Mouse (Mus musculus) left cerebral cortex, postnatal 10 days (tissue): ENCODE results near the gene Slc5a2. TPM values are rescaled to one million over a fixed set of nuclear protein-coding genes. Genes with fewer than 3 reads are reported as not detected.

Source experiments
- DNase-seq, 2 experiments: peaks; one replicate each; pipeline ENCODE4 v3.0.0; 2021 to 2022; ENCODE audit warnings: low spot score in 2 of 2, mixed read lengths in 1 of 2; ENCODE audit errors: extremely low spot score in 1 of 2
- intact Hi-C: fragments of 180-260 bp; cut with DNase I; formaldehyde crosslinking; loops from one replicate; pipeline ENCODE4 v1.15.1; 2025
- total RNA-seq, 2 experiments: library from RNA; stranded (reverse); gene quantifications; 2 replicates each; pipeline ENCODE4 v1.2.3; 2021

Gene Slc5a2
- total RNA-seq, 2 experiments from 2014 or later = not detected

- no peak for DNase-seq
- intact Hi-C loops = loop anchor here (5.0 kb wide), 2 partner anchors 49 to 444 kb away; partner anchors contain the start of gene BC017158
These were observed 17.1 kb upstream of the Slc5a2 start for GRCm38 (mm10) chr7:128248081-128249042.

- intact Hi-C loops = loop anchor here (5.0 kb wide), 2 partner anchors 47 to 442 kb away; partner anchors contain the start of gene BC017158
These were observed 15.5 kb upstream of the Slc5a2 start for GRCm38 (mm10) chr7:128249998-128250397.

GRCm38 (mm10) chr7:128251946-128252345 lies 13.5 kb upstream of the Slc5a2 start:
- no peak for DNase-seq
- intact Hi-C loops = no loop called here

More at GRCm38 (mm10) chr7:128249998-128250397, 15.5 kb upstream of the Slc5a2 start:
- DNase-seq = no peak

GRCm38 (mm10) chr7:128252609-128253008 lies 12.8 kb upstream of the Slc5a2 start:
- intact Hi-C loops = no loop called here
- peak; percentile 63 to 82 for DNase-seq

- DNase-seq = no peak
- intact Hi-C loops = no loop called here
These were observed 10.5 kb upstream of the Slc5a2 start for GRCm38 (mm10) chr7:128254978-128255377.

GRCm38 (mm10) chr7:128255757-128256156 lies 9.7 kb upstream of the Slc5a2 start:
- intact Hi-C loops = no loop called here
- DNase-seq = no peak

GRCm38 (mm10) chr7:128256783-128257334 lies 8.6 kb upstream of the Slc5a2 start:
- intact Hi-C loops = no loop called here

GRCm38 (mm10) chr7:128266056-128266455 lies 599 bp downstream of the Slc5a2 start:
- intact Hi-C loops = no loop called here
- no peak for DNase-seq

More at GRCm38 (mm10) chr7:128256783-128257334, 8.6 kb upstream of the Slc5a2 start:
- no peak for DNase-seq

GRCm38 (mm10) chr7:128267391-128267790 lies 1.9 kb downstream of the Slc5a2 start:
- DNase-seq = no peak
- intact Hi-C loops = no loop called here

GRCm38 (mm10) chr7:128267813-128268212 lies 2.4 kb downstream of the Slc5a2 start:
- intact Hi-C loops = no loop called here
- no peak for DNase-seq

- DNase-seq = no peak
- intact Hi-C loops = no loop called here
These were observed 5.0 kb downstream of the Slc5a2 start for GRCm38 (mm10) chr7:128270431-128270850.

GRCm38 (mm10) chr7:128271496-128271895 lies 6.0 kb downstream of the Slc5a2 start:
- intact Hi-C loops = no loop called here
- DNase-seq = no peak

GRCm38 (mm10) chr7:128276051-128276450 lies 10.6 kb downstream of the Slc5a2 start:
- DNase-seq = no peak
- intact Hi-C loops = no loop called here

GRCm38 (mm10) chr7:128279750-128280149 lies 14.3 kb downstream of the Slc5a2 start:
- intact Hi-C loops = no loop called here
- no peak for DNase-seq

GRCm38 (mm10) chr7:128281765-128282164 lies 16.3 kb downstream of the Slc5a2 start:
- intact Hi-C loops = no loop called here
- DNase-seq = no peak

- intact Hi-C loops = no loop called here
- no peak for DNase-seq
These were observed 17.2 kb downstream of the Slc5a2 start for GRCm38 (mm10) chr7:128282532-128283244.

GRCm38 (mm10) chr7:128284047-128284446 lies 18.6 kb downstream of the Slc5a2 start:
- no peak for DNase-seq
- intact Hi-C loops = no loop called here

- intact Hi-C loops = no loop called here
- no peak for DNase-seq
These were observed 19.6 kb downstream of the Slc5a2 start for GRCm38 (mm10) chr7:128285060-128285459.

- intact Hi-C loops = no loop called here
- DNase-seq = no peak
These were observed 23.6 kb downstream of the Slc5a2 start for GRCm38 (mm10) chr7:128288923-128289544.
